Mouse (Mus musculus) MEL-GATA-1-ER (cell line): ENCODE results near the gene Gna15.

Experiments
- DNase-seq: peaks from one replicate; pipeline ENCODE4 v3.0.0-alpha.2; 2012; ENCODE audit warnings: low read depth; ENCODE audit errors: extremely low read depth

Gna15 gene

DNA sequence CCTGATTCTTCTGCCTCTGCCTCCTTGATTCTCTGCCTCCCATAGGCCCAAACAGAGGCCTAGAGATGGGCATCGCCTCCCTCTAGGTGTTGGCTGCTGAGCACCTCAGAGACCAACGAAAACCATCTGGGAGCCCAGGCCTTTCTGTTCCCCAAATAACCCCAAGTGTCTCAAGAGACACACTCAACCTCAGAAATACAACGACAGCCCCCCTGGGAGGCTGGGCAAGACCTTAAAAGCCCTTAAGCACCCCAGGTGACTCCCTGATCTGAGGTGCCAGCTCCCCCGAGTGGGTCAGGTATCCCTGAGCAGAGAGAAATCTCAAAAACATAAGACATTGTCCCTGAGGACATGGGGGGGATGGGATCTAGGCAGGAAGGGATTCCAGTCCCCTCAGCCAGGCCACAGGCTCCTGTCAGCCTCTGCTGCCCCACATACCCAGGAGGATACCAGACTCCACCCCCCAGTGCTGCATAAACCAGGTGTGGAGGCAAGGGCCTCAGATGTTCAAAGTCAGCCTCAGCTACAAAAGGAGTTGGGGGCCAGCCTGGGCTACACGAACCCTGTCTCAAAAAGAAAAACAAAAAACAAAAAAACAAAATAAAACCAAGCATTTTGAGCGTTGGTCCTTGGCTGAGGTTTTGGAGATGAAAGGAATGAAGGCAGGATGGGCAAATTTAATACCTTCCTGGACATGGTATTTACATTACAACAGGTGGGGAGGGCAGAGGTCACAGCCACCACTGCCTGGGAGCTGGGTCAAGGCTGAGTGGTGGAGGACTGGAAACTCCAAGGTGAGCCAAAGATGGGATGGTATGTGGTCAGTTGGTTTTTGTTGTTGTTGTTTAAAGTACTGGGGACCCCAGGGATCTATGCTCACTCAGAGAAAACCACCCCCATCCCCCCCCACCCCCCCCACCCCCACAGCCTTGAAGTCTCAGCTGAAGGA is 30.1 kb upstream of the Gna15 start:
- DNase-seq: no peak

DNA sequence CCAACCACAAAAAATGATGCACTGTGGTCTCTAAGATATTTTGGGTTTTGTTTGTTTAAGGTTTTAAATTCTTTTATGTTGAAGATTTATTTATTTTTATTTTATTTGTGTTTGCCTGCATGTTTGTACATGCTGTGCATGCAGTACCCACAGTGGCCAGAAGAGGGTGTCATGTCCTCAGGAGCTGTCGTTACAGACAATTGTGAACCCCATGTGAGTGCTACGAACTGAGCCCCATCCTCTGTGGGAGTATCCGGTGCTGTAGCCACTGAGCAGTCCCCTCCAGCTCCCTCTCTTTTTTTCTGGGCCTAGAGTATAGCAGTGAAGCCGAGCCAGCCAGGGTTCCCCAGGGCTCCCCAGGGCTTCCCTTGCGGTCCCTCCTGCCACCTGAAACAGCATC is 29.2 kb upstream of the Gna15 start:
- DNase-seq: no peak

DNA sequence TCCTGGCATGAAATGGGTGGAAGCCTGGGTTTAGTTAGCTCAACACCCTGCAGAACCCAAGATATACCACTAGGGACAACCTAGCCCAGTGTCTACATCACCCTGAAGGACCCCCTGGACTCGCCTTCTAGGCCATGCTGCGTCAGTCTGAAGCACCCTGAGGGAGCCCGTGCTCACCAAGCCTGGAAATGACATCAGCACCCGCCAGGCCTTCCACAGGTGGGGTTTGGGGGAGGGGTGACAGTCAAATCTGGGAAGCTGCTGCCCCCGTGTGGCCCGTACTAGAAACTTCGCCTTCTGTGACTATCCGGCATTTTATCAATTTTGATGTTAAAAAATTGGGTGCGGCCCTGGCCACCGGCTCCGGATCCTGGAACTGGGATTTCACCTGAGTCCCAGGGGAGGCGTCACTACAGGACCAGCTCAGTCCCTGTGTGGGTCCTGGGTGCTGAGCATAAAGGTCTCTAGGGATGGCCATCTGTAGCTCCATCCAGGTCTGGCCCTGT is 27.6 kb upstream of the Gna15 start:
- DNase-seq: no peak

DNA sequence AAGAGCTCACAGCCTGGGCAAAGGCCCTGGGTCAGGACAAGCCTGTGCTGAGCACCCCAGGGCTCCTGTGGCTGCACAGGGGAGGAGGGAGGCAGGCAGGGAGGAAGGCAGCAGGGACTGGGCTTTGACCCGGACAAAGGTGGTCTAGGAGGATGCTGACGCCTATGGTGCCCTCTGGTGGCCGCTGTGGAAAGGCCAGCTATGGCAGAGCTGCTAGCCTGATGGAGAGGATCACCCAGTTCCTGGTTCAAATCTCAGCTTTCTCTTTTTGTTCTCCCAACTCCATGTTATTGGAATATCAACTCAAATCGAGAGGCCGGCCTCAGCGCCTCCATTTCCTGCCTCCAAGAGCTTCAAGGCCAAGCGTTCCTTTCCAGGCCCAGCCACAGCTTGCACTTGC is 26.2 kb upstream of the Gna15 start:
- DNase-seq: no peak

GRCm38 (mm10) chr10:81548944-81549343 is 24.9 kb upstream of the Gna15 start:
- no peak for DNase-seq

GRCm38 (mm10) chr10:81546788-81547571 is 23.0 kb upstream of the Gna15 start:
- DNase-seq: no peak

DNA sequence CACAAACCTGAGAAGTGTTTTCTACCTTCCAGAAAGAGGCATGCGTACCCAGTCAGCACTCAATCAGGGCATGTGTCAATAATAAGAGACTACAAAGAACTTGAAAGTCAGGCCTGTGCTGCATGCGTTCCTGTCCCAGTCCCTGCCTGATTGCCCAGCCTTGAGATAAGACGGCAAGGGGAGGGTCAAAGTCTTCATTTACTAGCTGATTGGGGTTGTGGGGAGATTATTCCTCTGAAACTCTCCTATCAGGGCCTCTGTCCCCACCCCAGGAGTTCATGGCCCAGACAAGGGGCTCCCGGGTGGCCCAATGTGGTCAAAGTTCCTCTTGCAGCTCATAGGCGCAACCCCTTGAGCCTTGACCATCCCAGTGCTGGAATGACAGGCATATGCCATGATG is 22.3 kb upstream of the Gna15 start:
- peak; percentile 84 for DNase-seq

GRCm38 (mm10) chr10:81545161-81545747 is 21.2 kb upstream of the Gna15 start, which contains the start of gene Gna11:
Gna11 (minus strand) TSS chr10:81545190.
- peak; percentile 88 for DNase-seq

GRCm38 (mm10) chr10:81544296-81545160 is 20.5 kb upstream of the Gna15 start:
- no peak for DNase-seq

DNA sequence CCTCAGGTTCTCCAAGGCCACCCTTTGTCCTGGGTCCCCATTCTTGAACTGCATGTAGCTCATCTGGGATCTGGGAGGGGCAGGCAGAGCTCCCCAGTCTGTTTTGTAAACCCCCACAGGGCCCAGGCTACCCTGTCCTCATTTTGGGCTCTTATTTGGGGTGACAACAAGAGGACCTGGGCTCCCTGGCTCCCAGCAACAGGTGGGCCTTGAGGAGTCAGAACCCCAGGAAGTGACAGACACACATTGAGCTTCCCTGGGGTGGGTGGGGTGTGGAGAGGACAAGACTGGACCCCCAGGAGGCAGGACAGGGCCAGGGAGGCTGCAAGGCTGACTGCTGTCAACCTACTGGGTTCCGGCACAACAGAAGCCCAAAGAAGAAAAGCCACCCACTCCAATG is 19.6 kb upstream of the Gna15 start:
- DNase-seq: no peak

- no peak for DNase-seq
Measured at GRCm38 (mm10) chr10:81542727-81543460, 18.9 kb upstream of the Gna15 start.

DNA sequence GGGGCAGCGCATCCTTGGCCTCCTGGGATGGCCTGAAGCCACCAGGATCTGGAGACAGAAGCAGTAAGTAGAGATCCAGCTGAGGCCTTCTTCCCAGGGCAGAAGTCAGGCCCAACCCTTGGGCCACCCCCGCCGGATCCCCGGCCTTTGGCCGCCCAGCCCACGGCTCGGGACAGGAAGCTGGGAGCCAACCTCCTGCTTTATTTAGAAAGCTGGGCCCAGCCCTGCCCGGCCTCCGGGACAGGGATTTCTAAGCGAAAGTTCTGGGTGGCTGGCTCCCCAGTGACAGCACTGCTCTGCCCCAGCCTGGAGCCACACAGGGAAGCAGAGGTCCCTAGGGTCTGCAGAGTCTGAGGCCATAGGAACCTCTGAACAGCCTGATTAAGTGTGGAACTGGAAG is 17.8 kb upstream of the Gna15 start:
- no peak for DNase-seq

DNA sequence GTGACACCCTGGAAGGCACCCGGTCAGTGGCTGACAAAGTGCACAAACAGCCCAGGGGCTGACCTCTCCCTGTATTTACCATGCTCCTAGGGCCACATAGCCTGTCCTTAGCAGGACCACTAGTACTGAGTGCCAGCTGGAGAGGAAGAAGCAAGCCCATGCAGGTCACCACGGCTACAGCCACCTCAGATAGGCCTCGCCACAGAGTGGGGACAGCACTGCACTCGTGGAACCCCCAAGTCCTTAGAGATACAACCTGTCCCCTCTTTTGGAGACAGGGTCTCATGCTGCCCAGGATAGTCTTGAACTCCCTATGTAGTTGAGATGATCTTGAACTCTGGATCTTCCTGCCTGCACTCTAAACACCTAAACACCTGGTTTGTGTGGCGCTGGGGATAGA is 17.3 kb upstream of the Gna15 start:
- DNase-seq: no peak

GRCm38 (mm10) chr10:81538321-81539048 is 14.5 kb upstream of the Gna15 start:
- no peak for DNase-seq

GRCm38 (mm10) chr10:81537429-81537828 is 13.4 kb upstream of the Gna15 start:
- no peak for DNase-seq

DNA sequence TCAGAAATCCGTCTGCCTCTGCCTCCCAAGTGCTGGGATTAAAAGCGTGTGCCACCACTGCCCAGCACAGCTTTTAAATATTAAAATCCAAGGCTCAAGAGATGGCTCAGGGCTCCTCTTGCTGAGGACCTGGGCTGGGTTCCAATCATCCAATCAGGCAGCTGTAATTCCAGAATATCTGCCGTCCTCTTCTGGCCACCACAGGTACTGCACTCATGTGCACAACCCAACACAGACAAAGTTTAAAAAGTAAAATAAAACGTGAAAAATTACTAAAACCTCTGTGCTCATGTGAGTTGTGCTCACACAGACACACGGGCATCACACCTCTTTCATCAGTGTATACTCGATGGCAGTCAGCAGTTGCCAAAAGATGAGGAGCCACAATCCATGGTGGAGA is 12.7 kb upstream of the Gna15 start:
- no peak for DNase-seq

DNA sequence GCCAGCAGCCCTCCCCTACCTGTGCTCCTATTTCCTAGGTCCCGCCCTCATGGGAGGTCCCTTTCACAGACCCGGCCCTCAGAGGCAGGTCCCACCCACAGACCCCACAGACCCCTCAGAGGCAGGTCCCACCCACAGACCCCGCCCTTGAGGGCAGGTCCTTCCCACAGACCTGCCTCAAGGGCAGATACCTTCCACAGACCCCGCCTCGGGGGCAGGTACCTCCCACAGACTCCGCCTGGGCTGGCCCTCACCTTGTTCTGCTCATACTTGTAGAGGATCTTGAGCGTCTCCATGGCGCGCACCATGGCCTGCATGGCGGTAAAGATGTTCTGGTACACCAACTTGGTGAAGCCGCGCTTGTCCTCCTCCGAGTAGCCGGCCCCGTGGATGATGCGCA is 10.8 kb upstream of the Gna15 start:
- no peak for DNase-seq

DNA sequence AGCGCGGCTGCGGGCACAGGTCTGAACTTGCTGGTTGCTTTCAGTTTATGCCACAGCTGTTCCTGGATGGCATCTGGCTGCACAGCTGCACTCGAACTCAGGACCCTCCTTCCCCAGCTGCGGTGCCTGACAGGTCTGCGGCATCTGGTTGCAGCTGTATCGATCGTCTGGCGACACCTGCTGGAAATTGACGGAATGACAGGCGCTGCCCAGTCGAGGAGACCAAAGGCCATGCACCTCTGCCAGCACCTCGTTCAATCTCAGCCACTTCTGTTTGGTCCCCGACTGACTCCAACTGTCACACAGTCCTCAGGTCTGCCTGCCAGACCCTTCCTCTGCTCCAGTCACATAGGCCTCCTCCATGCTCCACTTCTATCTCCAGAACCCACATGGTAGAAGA is 2.8 kb upstream of the Gna15 start:
- DNase-seq: no peak

- peak; percentile 39 for DNase-seq
Measured at GRCm38 (mm10) chr10:81525017-81525694, 1.1 kb upstream of the Gna15 start.
